Mouse (Mus musculus): Measurements from ENCODE around the gene Sugct.
"Not testable (repeated sequence)": the region's sequence is repeated elsewhere in the genome, so short reads cannot be mapped to it uniquely, and the experiment has no call there.

Gene Sugct

GRCm38 (mm10) chr13:16859986-16860385 lies 835.4 kb downstream of the Sugct start:
- no peak for DNase-seq

- DNase-seq, result no peak
These were observed 848.1 kb downstream of the Sugct start for GRCm38 (mm10) chr13:16847236-16847635.

GRCm38 (mm10) chr13:16840994-16841393 lies 854.4 kb downstream of the Sugct start:
- DNase-seq, result no peak

- DNase-seq, result no peak
These were observed 856.9 kb downstream of the Sugct start for GRCm38 (mm10) chr13:16838409-16838808.

- DNase-seq, result peak; percentile 16
These were observed 860.2 kb downstream of the Sugct start for GRCm38 (mm10) chr13:16835111-16835510.

GRCm38 (mm10) chr13:16833069-16833468 lies 862.3 kb downstream of the Sugct start:
- DNase-seq, result no peak

GRCm38 (mm10) chr13:16831840-16832239 lies 863.5 kb downstream of the Sugct start:
- DNase-seq, result no peak

- DNase-seq, result not testable (repeated sequence)
These were observed 865.1 kb downstream of the Sugct start for GRCm38 (mm10) chr13:16830291-16830690.

GRCm38 (mm10) chr13:16829589-16829988 lies 865.8 kb downstream of the Sugct start:
- DNase-seq, result peak; percentile 32

- no peak for DNase-seq
These were observed 869.7 kb downstream of the Sugct start for GRCm38 (mm10) chr13:16825619-16826018.

- DNase-seq, result no peak
These were observed 873.6 kb downstream of the Sugct start for GRCm38 (mm10) chr13:16821785-16822184.

GRCm38 (mm10) chr13:16817471-16817870 lies 877.9 kb downstream of the Sugct start:
- no peak for DNase-seq

- no peak for DNase-seq
These were observed 878.6 kb downstream of the Sugct start for GRCm38 (mm10) chr13:16816747-16817146.

GRCm38 (mm10) chr13:16812268-16812667 lies 883.1 kb downstream of the Sugct start:
- no peak for DNase-seq

Data from kidney, postnatal 14 days (tissue).